Mouse (Mus musculus) left cerebral cortex, postnatal 10 days (tissue): ENCODE measurements around the gene Hmcn1. TPM values are rescaled to one million over a fixed set of nuclear protein-coding genes. Genes with fewer than 3 reads are reported as not detected.

Source experiments
- DNase-seq, 2 experiments: peaks; one replicate each; pipeline ENCODE4 v3.0.0; 2021 to 2022; ENCODE audit warnings: low spot score in 2 of 2, mixed read lengths in 1 of 2; ENCODE audit errors: extremely low spot score in 1 of 2
- intact Hi-C: fragments of 180-260 bp; cut with DNase I; formaldehyde crosslinking; loops from one replicate; pipeline ENCODE4 v1.15.1; 2025
- total RNA-seq, 2 experiments: library from RNA; stranded (reverse); gene quantifications; 2 replicates each; pipeline ENCODE4 v1.2.3; 2021

The Hmcn1 gene
- 1 to 10 TPM; 6.2 to 7.2 TPM for total RNA-seq

DNA sequence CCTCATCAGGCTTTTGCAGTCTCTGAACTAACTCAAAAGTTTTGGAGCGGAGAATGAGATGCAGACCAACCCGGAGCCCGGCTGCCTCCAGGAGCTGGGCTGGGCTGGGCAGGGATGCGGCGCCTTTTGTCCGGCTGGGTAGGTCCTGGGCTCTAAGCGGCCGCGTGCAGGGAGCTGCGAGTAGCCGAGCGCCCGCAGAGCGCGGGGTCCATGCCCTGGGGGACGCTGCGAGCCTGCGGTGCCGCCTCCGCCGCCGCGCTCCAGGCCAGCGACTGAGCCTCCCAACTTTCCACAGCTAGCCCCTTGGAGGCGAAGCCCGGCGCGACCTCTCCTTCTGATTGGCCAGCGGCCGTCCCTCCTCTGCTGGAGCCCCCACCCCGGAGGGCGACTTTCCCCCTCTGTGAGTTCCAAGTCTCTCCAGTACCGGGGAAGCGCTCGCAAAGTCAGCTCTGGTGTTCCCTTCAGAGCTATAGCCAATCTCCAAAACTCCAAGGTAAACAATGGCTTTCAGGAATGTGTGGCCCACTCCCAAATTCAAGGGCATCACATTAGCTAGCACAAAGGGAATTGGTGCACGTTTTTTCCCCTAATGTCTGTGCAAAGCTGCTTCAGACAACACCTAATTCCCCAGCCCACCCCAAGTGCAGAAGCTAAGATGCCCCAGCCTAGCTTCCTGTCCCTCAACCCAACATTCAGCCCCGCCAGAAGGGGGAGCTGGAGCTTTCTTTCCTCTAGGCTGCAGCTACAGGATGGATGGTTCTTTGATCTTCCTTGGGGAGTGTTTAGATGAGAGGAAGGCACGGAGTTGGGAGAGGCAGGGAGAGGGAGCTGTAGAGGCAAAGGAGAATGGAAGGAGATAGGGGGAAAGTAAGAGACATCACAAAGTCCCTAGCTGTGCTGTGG, at the start of gene Hmcn1:
Gene Hmcn1 (minus strand): TSS at position 274 of the 903 bp plus-strand sequence.
- peak in 1 of 2 experiments; percentile 75 for DNase-seq

GRCm38 (mm10) chr1:151040945-151041649, 47.9 kb upstream of the Hmcn1 start:
- no peak for DNase-seq
- intact Hi-C loops, result no loop called here

More for the DNA sequence above, at the start of gene Hmcn1:
- intact Hi-C loops, result no loop called here

DNA sequence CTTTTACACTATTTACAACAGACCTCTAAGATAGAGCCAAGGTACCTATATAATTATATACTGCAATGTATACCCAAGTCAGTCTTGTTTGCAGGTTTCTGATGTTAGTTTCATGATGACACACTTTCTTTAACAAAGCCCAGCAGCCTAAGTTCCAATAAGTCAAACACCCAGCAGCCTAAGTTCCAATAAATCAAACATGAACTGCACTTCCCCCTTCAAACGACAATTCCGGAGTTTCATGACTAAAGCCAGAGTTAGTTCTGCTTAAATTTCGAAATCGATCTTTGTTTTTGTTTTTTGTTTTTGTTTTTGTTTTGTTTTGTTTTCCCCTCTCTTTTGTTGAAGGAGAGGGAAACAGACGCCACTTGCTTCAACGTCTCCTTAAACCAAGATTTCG, 47.1 kb upstream of the Hmcn1 start:
- no peak for DNase-seq

GRCm38 (mm10) chr1:151039189-151039588, 46.0 kb upstream of the Hmcn1 start:
- intact Hi-C loops, result no loop called here
- no peak for DNase-seq

More for the DNA sequence above, 47.1 kb upstream of the Hmcn1 start:
- intact Hi-C loops, result no loop called here

DNA sequence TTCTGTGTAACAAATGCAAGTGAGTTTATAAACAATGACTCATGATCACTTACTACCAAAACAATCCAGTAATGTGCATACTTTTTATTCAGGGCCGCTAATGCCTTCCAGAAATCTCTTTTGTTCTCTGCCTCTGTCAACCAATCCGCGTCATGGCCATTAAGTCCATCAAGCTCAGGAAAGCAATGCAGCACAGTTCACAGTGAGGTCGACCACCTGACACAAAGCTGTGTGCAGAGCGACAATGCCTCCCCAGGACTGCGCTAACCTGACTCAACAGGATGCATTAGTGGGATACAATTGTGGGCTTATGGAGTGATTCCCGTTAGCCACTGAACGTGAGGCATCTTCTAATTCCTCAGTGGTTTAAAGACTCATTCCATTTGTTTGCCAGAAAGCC, 45.3 kb upstream of the Hmcn1 start:
- intact Hi-C loops, result no loop called here
- no peak for DNase-seq

DNA sequence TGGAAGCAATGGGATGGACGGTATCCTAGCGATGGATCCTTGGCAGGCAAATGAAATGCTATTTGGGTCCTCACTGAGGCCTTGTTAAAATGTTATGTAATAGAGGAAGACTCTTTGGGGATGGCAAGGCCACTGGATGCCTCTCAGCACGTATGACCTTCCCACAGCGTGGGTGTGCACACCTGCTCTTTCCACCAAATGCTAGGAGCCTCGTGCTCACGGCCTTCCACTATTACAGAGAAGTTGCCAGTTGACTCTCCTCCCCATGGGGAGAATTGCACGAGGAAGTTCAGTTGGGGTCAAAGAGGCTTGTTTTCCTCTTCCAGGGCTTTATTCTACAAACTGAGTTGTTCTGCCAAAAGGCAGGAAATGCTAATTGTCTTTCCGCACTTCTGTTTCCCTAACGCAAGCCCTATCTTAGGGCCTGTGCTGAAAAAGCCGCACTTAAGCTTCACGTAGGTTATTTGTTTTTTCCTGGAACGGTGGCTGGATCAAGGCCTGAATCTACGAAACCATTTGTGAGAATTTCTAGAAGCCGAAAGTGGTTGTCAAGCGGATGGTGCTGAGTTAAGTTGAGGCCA, 43.3 kb upstream of the Hmcn1 start:
- intact Hi-C loops, result no loop called here
- no peak for DNase-seq

- intact Hi-C loops, result loop anchor here (2.0 kb wide), 1 partner anchor 317 kb away; no protein-coding TSS in a partner anchor
- DNase-seq, result no peak
Measured at GRCm38 (mm10) chr1:151035766-151036165, 42.5 kb upstream of the Hmcn1 start.

GRCm38 (mm10) chr1:151034993-151035592, 41.9 kb upstream of the Hmcn1 start:
- DNase-seq, result peak; percentile 40 to 48
- intact Hi-C loops, result loop anchor here (2.0 kb wide), 1 partner anchor 318 kb away; no protein-coding TSS in a partner anchor

- no peak for DNase-seq
- intact Hi-C loops, result no loop called here
Measured at GRCm38 (mm10) chr1:151033291-151033690, 40.1 kb upstream of the Hmcn1 start.

- intact Hi-C loops, result no loop called here
- no peak for DNase-seq
Measured at GRCm38 (mm10) chr1:151031581-151031980, 38.3 kb upstream of the Hmcn1 start.

GRCm38 (mm10) chr1:151031086-151031485, 37.9 kb upstream of the Hmcn1 start:
- intact Hi-C loops, result no loop called here

GRCm38 (mm10) chr1:151025049-151025773, 32.0 kb upstream of the Hmcn1 start:
- peak in 1 of 2 experiments; percentile 59 for DNase-seq
- intact Hi-C loops, result no loop called here

More at GRCm38 (mm10) chr1:151031086-151031485, 37.9 kb upstream of the Hmcn1 start:
- DNase-seq, result no peak

GRCm38 (mm10) chr1:151019273-151019890, 26.1 kb upstream of the Hmcn1 start:
- intact Hi-C loops, result no loop called here
- DNase-seq, result no peak

- intact Hi-C loops, result no loop called here
- DNase-seq, result peak in 1 of 2 experiments; percentile 69
Measured at GRCm38 (mm10) chr1:151011056-151011455, 17.8 kb upstream of the Hmcn1 start.

DNA sequence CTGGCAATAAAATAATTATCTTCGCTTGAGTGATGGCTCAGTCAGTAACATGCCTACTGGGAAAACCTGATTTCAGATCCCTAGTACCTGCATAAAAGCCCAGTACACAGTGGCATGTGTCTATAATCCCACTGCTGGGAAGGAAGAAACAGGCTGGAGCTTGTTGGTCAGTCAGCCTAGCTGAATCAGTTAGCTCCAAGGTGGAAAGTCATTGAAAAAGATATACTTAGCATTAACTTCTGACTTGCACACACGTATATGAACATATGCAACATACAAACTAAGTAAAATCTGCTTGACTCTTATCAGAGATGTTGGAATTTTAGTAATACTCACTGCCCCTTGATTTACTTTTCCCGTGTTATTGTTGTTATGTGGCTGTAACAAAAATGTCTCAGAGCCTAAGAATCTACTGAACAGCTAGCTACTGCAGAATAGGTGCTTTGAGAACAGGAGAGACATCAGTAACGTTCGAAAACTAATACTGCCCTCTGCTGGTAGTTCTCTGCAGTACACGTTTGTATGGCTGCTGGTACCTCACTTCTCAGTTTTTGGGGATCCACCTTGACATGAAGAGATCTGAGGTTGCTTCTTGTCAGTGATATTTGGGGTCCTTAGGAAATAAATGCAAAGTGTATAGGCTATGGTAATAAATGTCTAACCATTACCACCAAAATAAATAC, 16.0 kb upstream of the Hmcn1 start:
- intact Hi-C loops, result loop anchor here (1.0 to 10.0 kb wide), 3 partner anchors 87 to 469 kb away; no protein-coding TSS in a partner anchor
- DNase-seq, result peak; percentile 50 to 70

- intact Hi-C loops, result loop anchor here (5.0 to 10.0 kb wide), 2 partner anchors 85 to 223 kb away; no protein-coding TSS in a partner anchor
- DNase-seq, result no peak
Measured at GRCm38 (mm10) chr1:151007747-151008146, 14.5 kb upstream of the Hmcn1 start.

DNA sequence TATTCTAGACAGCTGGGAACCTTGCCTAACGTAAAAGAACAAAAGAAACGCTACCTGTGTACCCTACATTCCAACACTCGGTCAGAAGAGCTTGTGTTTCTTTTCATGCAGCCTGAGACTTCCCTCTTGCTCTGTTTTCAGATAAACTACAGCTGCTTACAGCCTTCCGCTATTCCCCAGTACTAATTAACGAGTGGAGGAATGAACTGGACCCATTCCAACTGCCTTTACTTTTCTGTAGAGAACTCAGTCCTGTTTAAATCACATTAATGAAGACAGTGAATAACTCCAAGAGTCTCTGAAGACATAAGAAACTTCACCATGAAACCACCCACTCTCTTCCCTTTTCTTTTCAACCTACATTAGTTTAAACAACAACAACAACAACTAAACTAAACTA, 10.8 kb upstream of the Hmcn1 start:
- no peak for DNase-seq
- intact Hi-C loops, result loop anchor here (10.0 kb wide), 1 partner anchor 219 kb away; no protein-coding TSS in a partner anchor
